Mouse (Mus musculus): ENCODE measurements around the gene Cib1.

Cib1 gene

GRCm38 (mm10) chr7:80201888-80202540 is 30.6 kb downstream of the Cib1 start:
- DNase-seq (ENCODE audit: low spot score in 2 of 2) = no peak

- no peak for DNase-seq (ENCODE audit: low spot score in 2 of 2)
Measured at GRCm38 (mm10) chr7:80200963-80201539, 31.6 kb downstream of the Cib1 start.

- DNase-seq (ENCODE audit: low spot score in 2 of 2) = no peak
Measured at GRCm38 (mm10) chr7:80200588-80200945, 32.0 kb downstream of the Cib1 start.

- DNase-seq (ENCODE audit: low spot score in 2 of 2) = no peak
Measured at GRCm38 (mm10) chr7:80199851-80200587, 32.6 kb downstream of the Cib1 start.

GRCm38 (mm10) chr7:80199286-80199685 is 33.3 kb downstream of the Cib1 start:
- no peak for DNase-seq (ENCODE audit: low spot score in 2 of 2)

GRCm38 (mm10) chr7:80198863-80199262 is 33.8 kb downstream of the Cib1 start:
- no peak for DNase-seq (ENCODE audit: low spot score in 2 of 2)

- DNase-seq (ENCODE audit: low spot score in 2 of 2) = peak; percentile 82 to 83
Measured at GRCm38 (mm10) chr7:80197941-80198778, 34.5 kb downstream of the Cib1 start.

GRCm38 (mm10) chr7:80197371-80197770 is 35.2 kb downstream of the Cib1 start:
- DNase-seq (ENCODE audit: low spot score in 2 of 2) = no peak

- DNase-seq (ENCODE audit: low spot score in 2 of 2) = no peak
Measured at GRCm38 (mm10) chr7:80195576-80196263, 36.9 kb downstream of the Cib1 start.

- DNase-seq (ENCODE audit: low spot score in 2 of 2) = no peak
Measured at GRCm38 (mm10) chr7:80195146-80195545, 37.5 kb downstream of the Cib1 start.

GRCm38 (mm10) chr7:80193941-80194739 is 38.5 kb downstream of the Cib1 start:
- no peak for DNase-seq (ENCODE audit: low spot score in 2 of 2)

GRCm38 (mm10) chr7:80192226-80193061 is 40.2 kb downstream of the Cib1 start:
- peak in 1 of 2 experiments; percentile 47 for DNase-seq (ENCODE audit: low spot score in 2 of 2)

- DNase-seq (ENCODE audit: low spot score in 2 of 2) = no peak
Measured at GRCm38 (mm10) chr7:80191455-80191854, 41.2 kb downstream of the Cib1 start.

GRCm38 (mm10) chr7:80189147-80189933 is 43.3 kb downstream of the Cib1 start:
- no peak for DNase-seq (ENCODE audit: low spot score in 2 of 2)

- no peak for DNase-seq (ENCODE audit: low spot score in 2 of 2)
Measured at GRCm38 (mm10) chr7:80188579-80189125, 44.0 kb downstream of the Cib1 start.

- DNase-seq (ENCODE audit: low spot score in 2 of 2) = no peak
Measured at GRCm38 (mm10) chr7:80187501-80187900, 45.1 kb downstream of the Cib1 start.

- DNase-seq (ENCODE audit: low spot score in 2 of 2) = peak; percentile 89 to 96
Measured at GRCm38 (mm10) chr7:80186531-80187296, 45.9 kb downstream of the Cib1 start, which contains the start of gene Sema4b. Gene Sema4b (plus strand): TSS chr7:80186841.

GRCm38 (mm10) chr7:80186021-80186420 is 46.6 kb downstream of the Cib1 start:
- DNase-seq (ENCODE audit: low spot score in 2 of 2) = no peak
